Mouse (Mus musculus) neutrophil, adult 65 days (primary cell): Measurements from ENCODE around the gene Pef1. TPM values are rescaled to one million over a fixed set of nuclear protein-coding genes. Genes with fewer than 3 reads are reported as not detected.

Experiments
- total RNA-seq: library from RNA; stranded (reverse); gene quantifications from 2 replicates; pipeline ENCODE4 v1.2.4, GENCODE M21; 2023

The Pef1 gene
- total RNA-seq = 53.4 and 70.7 TPM in 2 replicates

DNA sequence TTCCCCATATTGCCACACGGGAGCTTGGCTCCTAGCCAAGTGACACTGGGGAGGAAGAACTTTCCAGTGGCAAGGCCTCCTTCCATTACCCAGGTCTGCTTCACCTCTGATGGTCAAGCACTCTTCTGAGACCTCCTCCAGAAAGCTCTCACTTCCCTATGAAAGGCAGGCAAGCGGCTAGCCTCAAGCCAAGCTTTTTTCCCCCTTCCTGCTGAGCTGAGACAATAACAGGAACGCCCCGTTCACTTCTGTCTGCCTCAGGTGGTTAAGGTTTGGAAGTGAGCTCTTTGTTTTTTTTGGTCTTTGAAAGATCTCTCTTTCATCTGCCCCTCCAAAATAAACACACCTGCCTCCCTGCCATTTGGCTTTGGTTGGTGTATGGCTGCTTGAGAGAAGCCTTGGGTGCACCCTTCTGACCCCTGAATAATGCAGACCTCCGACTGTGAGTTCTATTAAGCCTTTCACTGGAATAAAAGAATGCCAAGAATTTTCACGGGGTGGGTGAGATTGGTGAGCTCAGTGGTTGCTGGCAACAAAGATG, at the start of gene Pef1:
Pef1 (plus strand) TSS at position 448 of the 541 bp plus-strand sequence.

GRCm38 (mm10) chr4:130139214-130139492, 36.8 kb downstream of the Pef1 start, which contains the start of gene Hcrtr1:
Gene Hcrtr1 (minus strand): TSS chr4:130139359.

DNA sequence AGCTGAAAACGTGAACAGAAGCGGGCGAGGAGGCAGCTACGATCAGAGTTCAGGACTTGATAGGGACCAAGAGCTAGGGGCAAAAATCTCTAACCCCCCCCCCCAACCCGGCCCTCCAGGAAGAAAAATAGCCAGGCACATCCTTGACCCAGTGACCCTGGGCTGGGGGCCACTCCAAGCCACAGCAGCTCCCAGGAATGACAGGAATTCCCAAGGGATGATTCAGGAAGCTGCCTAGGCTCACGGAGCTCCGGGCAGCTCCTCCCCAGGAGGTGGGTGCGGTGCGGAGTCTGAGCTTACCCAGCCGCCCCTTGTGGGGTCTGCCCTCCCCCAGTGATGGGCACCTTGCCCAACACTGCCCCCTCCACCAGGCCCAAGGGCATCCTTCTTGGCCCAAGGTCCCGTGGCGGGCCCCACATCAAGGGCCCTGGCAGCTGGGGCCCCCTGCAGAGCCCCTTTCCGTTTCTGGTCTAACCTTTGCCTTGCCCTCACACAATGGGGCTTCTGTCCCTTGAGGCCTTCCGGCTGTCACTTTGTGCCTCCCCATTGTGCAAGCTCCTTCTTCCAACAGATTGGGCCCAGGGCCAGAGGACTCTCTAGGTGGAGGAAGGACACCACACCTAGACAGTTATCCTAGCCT, 72.8 kb downstream of the Pef1 start, which contains the start of gene Tinagl1:
Tinagl1 (minus strand) TSS at position 51 of the 640 bp plus-strand sequence.

Other genes starting within 250 kb of the Pef1 start
- gene Spocd1, start 173.3 kb upstream of the Pef1 start, total RNA-seq = 0.29 TPM in 1 of 2 replicates, not detected in the other
- gene Adgrb2, start 117.7 kb upstream of the Pef1 start, total RNA-seq = not detected in 2 replicates
- gene Col16a1, start 54.7 kb upstream of the Pef1 start, total RNA-seq = not detected in 2 replicates
- 0.59 TPM in 1 of 2 replicates, not detected in the other for gene Hcrtr1, start 36.8 kb downstream of the Pef1 start, total RNA-seq
- 67.0 and 83.9 TPM in 2 replicates for gene Tinagl1, start 72.6 kb downstream of the Pef1 start, total RNA-seq
- gene Gm853, start 119.8 kb downstream of the Pef1 start, total RNA-seq = not detected in 2 replicates
- gene Serinc2, start 176.6 kb downstream of the Pef1 start, total RNA-seq = 2.2 and 2.5 TPM in 2 replicates
- gene Fabp3, start 206.0 kb downstream of the Pef1 start, total RNA-seq = not detected in 2 replicates
- gene Gm10570, start 206.1 kb downstream of the Pef1 start, total RNA-seq = not detected in 2 replicates